Mouse (Mus musculus): ENCODE measurements around the gene Trpm5.

Gene Trpm5

DNA sequence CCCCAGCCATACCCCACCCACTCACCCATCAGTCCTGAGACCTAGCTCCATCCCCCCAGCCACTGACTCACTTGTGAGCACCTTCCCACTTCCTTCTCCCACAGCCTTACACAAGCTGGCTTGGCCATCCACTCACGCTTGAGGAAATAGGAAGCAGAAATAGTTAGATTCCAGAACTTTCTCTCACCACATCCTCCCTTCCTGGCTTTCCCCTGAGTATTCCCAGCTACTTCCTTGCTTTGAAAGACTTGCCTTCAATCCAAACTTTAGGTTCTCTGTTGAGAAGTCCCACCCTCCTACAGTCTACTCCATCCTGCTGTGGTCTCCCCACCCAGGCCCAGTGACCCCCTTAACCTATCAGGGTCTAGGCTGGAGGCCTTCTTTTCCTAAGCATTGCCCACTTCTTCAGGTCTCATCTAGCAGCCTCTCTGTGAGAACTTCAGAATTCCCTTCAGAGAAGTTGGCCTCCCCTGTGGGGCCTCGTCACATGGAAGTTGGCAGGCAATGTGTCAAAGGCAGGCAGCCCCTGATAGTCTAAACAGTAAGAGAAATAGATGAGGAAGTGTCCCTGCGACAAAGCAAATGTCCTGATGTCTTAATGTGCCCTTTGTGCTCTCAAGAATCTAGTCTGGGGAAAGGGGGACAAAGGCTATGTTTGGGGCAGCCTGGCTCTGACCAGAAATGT, 53.2 kb downstream of the Trpm5 start:
- CTCF ChIA-PET: no interaction called here

GRCm38 (mm10) chr7:143040561-143040960, 53.9 kb downstream of the Trpm5 start:
- CTCF ChIA-PET: no interaction called here

DNA sequence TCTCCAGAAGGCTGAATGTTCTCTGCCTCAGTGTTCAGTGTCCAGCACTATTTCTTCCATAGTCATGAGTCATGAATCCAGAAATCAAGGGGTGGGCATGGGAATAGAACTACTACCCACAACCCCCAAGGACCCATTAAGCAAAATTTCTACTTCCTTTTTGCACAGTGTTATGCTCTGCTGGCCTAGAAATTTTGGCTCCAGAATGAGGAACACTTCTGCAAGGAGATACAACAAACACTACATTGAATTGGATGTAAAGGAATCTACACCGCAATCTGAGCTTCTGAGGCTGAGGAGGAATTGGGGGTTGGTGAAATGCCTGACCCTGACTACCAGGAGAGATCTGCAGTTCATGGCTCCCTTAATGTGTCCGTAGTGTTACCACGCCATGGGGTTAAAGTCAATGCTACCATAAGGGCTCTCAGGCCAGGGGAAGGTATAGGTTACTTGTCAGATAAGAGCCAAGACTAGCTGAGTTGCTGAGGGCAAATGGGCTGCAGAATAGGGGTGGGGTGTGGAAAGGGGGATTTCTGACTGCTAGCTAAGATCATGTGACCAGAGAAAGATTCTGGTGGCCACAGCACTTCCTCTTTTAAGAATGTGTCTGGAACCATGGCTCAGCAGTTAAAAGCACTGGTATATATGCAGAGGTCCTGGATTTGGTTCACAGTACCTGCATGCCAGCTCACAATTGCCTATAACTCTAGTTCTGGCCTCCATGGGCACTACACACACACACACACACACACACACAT, 56.1 kb downstream of the Trpm5 start:
- CTCF ChIA-PET: no interaction called here

DNA sequence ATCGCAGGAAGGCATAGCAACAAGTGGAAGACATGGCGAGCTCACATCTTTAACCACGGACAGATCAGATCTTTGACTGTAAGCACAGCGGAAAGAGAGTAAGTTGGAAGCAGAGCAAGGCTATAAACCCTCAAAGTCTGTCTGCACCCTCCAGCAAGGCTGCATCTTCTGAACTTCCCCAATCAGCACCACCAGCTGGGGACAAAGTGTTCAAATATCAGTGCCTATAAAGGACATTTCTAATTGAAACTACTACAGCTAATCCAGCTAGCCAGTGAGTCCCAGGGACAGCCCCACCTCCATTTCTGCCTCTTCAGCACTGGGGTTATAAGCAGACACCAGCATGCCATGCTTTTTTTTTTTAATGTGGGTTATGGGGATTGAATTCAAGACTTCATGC, 57.1 kb downstream of the Trpm5 start:
- CTCF ChIA-PET: no interaction called here

DNA sequence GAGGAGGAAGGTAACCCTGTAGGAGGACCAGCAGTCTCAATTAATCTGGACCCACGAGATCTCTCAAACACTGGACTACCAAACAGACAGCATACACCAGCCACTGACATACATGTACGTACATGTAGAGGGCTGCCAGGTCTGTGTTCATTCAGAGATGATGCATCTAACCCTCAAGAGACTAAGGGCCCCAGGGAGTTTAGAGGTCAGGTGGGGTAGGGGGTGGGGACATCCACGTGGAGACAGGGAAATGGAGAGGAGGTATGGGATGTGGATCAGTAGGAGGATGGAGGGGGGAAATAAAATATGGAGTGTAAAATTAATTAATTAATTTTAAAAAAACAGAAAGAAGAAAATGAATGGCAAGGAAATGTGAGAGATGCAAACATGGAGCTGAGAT, 57.7 kb downstream of the Trpm5 start:
- CTCF ChIA-PET: interaction anchor here (0.6 kb wide), 1 partner anchor 469 kb away, joined by 3 read pairs; no protein-coding TSS in a partner anchor

DNA sequence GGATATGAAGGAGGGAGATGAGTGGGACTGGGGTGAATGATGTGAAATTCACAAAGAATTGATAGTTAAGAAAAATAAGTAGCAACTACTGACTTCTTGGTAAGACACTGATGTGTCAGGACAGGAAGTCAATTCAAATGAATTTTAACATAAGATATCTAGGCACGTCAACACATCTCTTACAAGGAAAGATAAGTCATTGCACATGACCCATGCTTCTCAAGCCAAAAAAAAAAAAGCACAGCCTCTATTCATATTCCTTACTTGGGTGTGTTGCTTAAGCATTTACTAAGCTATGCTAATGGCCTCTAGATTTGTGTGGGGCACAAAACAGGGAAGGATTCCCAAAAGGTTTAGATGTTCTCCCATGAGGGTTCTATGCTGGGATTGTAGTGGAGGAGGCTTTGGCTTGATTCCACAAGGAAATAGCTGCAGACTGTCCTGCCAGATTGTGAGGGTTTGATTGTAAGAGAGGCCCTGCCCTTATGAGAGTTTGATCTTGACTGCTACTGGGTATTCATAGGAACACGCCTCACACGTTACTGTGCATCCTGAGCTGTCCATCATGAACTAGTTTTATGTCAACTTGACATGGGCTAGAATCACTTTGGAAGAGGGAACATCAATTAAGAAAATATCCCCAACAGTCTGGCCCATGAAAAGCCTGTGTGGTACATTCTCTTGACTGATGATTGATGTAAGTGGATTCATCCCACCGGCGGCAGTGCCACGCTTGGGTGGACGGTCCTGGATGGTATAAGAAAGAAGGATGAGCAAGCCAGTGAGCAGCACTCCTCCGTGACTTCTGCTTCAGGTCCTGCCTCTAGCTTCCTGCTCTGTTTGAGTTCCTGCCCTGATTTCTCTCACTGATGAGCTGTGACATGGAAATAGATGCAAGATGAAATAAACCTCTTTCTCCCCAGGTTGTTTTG, 59.7 kb downstream of the Trpm5 start:
- CTCF ChIA-PET: no interaction called here

GRCm38 (mm10) chr7:143034112-143034511, 60.3 kb downstream of the Trpm5 start:
- CTCF ChIA-PET: interaction anchor here (1.5 kb wide), 1 partner anchor 19 kb away, joined by 3 read pairs; no protein-coding TSS in a partner anchor

DNA sequence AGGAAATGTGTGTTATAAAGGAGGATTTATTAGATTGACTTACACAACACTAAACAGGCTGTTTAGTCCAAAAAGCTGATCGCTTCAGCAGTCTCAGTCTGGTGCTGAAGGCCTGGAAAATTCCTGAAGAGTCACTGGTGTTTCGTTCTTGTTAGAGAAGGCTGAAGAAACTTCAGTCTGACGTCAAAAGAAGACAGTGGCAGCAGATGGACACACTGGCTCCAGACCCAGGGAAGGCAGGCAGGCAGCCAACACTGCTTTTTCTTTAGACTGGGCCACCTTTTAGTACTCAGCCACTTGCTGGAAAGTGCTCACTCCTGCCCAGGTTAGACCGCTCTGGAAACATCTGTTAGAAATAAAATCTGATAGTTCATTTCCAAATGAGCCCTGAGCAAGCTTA, 60.9 kb downstream of the Trpm5 start:
- CTCF ChIA-PET: interaction anchor here (1.5 kb wide), 1 partner anchor 20 kb away, joined by 3 read pairs; no protein-coding TSS in a partner anchor

DNA sequence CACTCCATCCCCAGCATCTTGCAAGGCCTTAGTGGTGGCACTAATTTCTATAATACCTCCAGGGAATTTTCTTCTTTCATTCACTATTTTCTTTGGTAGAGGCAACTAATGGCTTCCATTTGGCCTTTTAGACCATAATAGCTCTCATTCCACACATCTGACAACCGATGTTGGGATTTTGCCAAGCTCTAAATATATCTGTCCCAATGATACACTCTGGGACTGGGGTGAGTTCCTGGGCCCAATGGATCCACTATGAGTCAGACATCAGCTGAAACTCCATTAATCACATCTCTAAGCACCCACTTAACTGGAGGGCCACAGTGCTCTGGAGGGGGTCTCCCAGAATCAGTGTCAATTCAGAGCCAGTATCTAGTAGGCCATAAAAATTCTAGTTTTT, 62.6 kb downstream of the Trpm5 start:
- CTCF ChIA-PET: no interaction called here

- CTCF ChIA-PET: interaction anchor here (0.8 kb wide), 1 partner anchor 14 kb away, joined by 3 read pairs; no protein-coding TSS in a partner anchor
These were observed 67.2 kb downstream of the Trpm5 start for GRCm38 (mm10) chr7:143027196-143027595.

DNA sequence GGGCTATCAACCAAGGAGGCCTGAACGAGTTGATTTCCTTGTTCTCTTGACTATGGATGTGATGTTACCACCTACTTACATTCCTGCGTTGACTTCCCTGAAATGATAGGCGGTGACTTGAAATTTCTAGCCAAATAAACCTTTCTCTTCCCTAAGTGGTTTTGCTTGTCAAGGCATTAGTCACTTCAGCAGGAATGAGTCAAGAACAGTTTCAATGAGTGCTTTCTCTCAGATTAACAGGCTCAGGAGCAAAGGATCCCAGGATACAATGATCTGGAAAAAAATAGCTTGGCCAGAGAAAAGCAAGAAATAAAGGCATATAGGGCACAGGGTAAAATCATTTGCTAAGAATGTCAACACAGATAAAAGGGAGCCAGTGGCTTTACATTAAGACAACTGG, 68.9 kb downstream of the Trpm5 start:
- CTCF ChIA-PET: no interaction called here

GRCm38 (mm10) chr7:143024293-143024692, 70.1 kb downstream of the Trpm5 start:
- CTCF ChIA-PET: no interaction called here

- CTCF ChIA-PET: no interaction called here
These were observed 70.9 kb downstream of the Trpm5 start for GRCm38 (mm10) chr7:143023499-143023898.

DNA sequence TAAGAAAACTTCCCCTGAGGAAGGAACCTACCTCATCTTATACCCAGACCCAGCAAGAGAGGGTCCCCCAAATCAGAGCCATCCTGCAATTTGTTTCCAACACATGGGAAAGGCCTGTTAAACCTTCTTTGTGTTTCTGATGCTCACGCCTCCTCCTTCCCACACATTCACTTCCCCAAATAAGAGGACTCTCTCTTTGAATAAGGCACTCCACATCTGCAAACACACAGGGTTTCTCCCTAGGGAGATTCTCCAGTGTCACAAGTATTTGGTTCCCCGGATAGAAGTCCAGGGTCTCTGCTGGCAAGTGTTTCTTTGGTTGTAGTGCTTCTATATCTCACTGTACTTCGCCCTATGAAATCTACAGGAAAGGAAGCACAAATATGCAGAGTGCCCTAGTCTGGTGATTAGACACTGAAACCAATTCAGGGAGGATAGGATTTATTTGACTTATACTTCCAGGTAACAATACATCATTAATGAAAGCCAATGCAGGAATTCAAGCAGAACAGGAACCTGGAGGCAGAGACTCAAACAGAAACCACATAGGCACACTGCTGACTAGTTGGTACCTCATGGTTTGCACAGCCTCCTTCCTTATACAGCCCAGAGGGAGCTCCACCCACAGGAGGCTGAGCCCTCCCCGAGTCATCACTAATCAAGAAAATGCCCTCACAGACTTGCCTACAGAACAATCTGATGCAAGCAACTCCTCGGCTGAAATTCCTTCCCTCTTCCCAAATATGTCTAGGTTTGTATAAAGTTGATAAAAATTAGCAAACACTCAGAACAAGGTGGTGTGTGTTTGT, 72.9 kb downstream of the Trpm5 start:
- CTCF ChIA-PET: no interaction called here

- CTCF ChIA-PET: no interaction called here
These were observed 73.7 kb downstream of the Trpm5 start for GRCm38 (mm10) chr7:143020764-143021163.

- CTCF ChIA-PET: no interaction called here
These were observed 74.4 kb downstream of the Trpm5 start for GRCm38 (mm10) chr7:143020040-143020439.
